Mouse (Mus musculus) liver, adult 2 months (tissue): ENCODE measurements around the gene Lin52.
A peak's percentile ranks its signal among the peaks of the same experiment; 100 is the strongest.

ENCODE experiments used
- CTCF ChIP-seq: fragments of 200-500 bp; IDR thresholded peaks from 2 replicates; pipeline ENCODE4 v1.5.1; 2011; ENCODE audit warnings: low read depth, low read length, control low read depth
- POLR2A ChIP-seq: fragments of 200-500 bp; IDR thresholded peaks from 2 replicates; pipeline ENCODE4 v1.6.1; 2011; ENCODE audit warnings: low read length, control low read depth; ENCODE audit not compliant: insufficient read depth; ENCODE audit errors: extremely low read depth

DNA sequence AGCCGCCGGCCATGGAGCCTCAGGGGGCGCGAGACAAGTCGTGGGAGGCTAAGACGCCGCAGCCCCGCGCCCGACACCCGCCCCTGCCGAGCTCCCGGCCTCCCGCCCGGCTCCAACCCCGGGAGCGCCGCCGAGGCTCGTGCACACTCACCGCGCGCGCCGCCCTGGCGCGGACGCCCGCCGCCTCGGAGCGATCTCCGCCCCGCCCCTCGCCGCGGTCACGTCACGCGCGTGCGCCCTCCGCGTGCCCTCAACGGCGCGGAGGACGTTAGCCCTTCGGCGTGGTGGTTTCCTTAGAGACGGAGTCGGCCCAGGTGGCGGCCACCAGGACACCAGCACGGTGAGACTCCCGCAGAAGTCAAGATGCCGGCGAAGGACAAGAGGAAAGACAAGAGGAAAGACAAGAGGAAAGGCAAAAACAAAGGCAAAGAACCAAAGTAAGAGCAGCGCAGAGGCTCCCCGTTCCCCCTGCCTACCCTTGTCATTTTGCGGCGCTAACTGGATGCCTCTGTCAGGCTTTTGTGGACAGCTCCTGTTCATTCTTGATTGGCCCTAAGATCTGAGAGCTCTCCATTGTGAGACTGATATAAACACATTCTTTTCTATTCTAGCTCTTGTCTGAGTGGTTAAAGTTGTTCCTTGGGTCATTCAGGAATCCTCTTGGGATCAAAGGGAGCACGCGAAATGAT is 42.3 kb upstream of the Lin52 start, which contains the start of the genes Entpd5 and Bbof1:
- TF ChIP-seq POLR2A (peak; percentile 49; the same call in 1 of the 2 replicates), CTCF (no peak)
